In the genomic region with DNA sequence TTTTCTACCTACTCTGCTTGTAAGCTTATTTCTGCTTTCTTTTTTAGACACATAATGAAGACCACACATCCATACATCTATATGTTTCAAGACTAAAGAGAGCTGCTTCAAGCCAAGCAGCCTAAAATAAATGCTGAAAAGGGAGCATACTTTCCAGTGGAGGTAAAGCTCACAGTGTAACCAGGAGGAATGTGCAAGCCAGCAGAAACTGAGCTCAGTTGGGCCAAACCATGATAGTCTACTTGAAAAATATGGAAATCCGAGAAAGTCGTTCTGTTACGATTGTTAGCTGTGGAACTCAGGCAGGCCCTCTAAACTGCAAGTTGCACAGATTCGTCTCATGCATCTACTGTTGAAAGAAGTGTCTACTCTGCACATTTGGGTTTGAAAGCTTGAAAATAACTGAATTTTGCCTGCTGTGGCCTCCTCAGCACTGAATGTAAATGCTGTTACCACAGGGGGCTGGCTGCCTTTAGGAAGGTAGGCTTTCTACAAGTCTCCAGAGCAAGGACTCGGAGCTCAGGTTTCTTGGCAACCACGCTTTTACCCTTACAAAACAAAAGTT, we compare ENCODE assay signal across 30 mouse cellular contexts. TPM values are rescaled to one million over a fixed set of nuclear protein-coding genes. Genes with fewer than 3 reads are reported as not detected.
DNase-seq lines count a peak whose midpoint lies in the region; ATAC-seq and TF ChIP-seq lines count a peak whose summit lies in the region.
"Had no signal": no experiment of that assay in that cellular context is flagged by ENCODE, and none has a peak within 500 bp of the region (broad histone marks: within the 10 kb centered on the region; RNA-seq: fewer than 3 reads in every experiment).

No protein-coding gene starts in this region.

- intact Hi-C loops in heart, postnatal 10 days (cut with DNase I), result no loop called here

- no peaks in the 10 kb centered on the region for H3K27me3 ChIP-seq in forebrain, embryonic 12.5 days
- H3K27me3 ChIP-seq: forebrain, embryonic 15.5 days; heart, embryonic 15.5 days; hindbrain, embryonic 12.5 days; intestine, embryonic 15.5 days; kidney, embryonic 15.5 days; megakaryocyte, embryonic 14.5 days; midbrain, embryonic 12.5 days; neural tube, embryonic 12.5 days had no signal

- H3K27ac ChIP-seq in embryonic fibroblast, embryonic 13.5 days (ENCODE audit: insufficient read depth, low read length), result peak overlapping the region; percentile 81
- H3K27ac ChIP-seq in forebrain, embryonic 12.5 days, result no peak overlapping the region
- H3K27ac ChIP-seq: forebrain, embryonic 15.5 days; heart, embryonic 15.5 days; hindbrain, embryonic 12.5 days; hindbrain, postnatal 0 days; intestine, embryonic 15.5 days; kidney, embryonic 15.5 days; midbrain, embryonic 12.5 days; neural tube, embryonic 12.5 days had no signal

- peak; percentile 59 for DNase-seq in heart, adult 11 months
- DNase-seq in heart, postnatal 10 days, result no peak
- DNase-seq in kidney, postnatal 36 days, result peak; percentile 36 to 41
- DNase-seq in kidney, adult 8-10 months, result no peak
- peak; percentile 25 for DNase-seq in R1 (ENCODE audit: low read depth, low spot score)
- no peak for DNase-seq in layer of hippocampus, postnatal 36 days
- DNase-seq: adrenal gland, postnatal 10 days; cerebellum, adult 11 months; cerebellum, adult 9-10 months; cerebellum, postnatal 36 days; heart, postnatal 36 days; layer of hippocampus, adult 9-11 months; lung, postnatal 36 days; right cerebral cortex, postnatal 4 days; thymus, adult 2 months; thymus, postnatal 36 days had no signal

- TF ChIP-seq POLR2A in embryonic fibroblast, embryonic 13.5 days (IDR thresholded peaks at IDR 0.05; ENCODE audit: low read depth, low read length), result no peak

- no peak overlapping the region for H3K4me2 ChIP-seq in forebrain, embryonic 12.5 days
- H3K4me2 ChIP-seq: forebrain, embryonic 15.5 days; heart, embryonic 15.5 days; hindbrain, embryonic 12.5 days; intestine, embryonic 15.5 days; kidney, embryonic 15.5 days; liver, embryonic 11.5 days; midbrain, embryonic 12.5 days; neural tube, embryonic 12.5 days had no signal

- no peak overlapping the region for H3K4me3 ChIP-seq in embryonic fibroblast, embryonic 13.5 days (ENCODE audit: insufficient read depth, low read length)
- no peak overlapping the region for H3K4me3 ChIP-seq in forebrain, embryonic 12.5 days (replicated peaks)
- H3K4me3 ChIP-seq: forebrain, embryonic 15.5 days; heart, embryonic 15.5 days; hindbrain, embryonic 12.5 days; intestine, embryonic 15.5 days; kidney, embryonic 15.5 days; megakaryocyte, embryonic 14.5 days; midbrain, embryonic 12.5 days; myocyte; neural tube, embryonic 12.5 days had no signal

- H3K36me3 ChIP-seq in forebrain, embryonic 12.5 days (replicated peaks), result no peaks in the 10 kb centered on the region
- H3K36me3 ChIP-seq: G1E; heart, embryonic 15.5 days; hindbrain, embryonic 12.5 days; intestine, embryonic 15.5 days; kidney, embryonic 15.5 days; midbrain, embryonic 12.5 days; neural tube, embryonic 12.5 days had no signal

- 74% methylated on average over 6 of the region's 6 CpGs for WGBS in forebrain, embryonic 12.5 days

- no peak for TF ChIP-seq CTCF in embryonic fibroblast, embryonic 13.5 days (IDR thresholded peaks at IDR 0.05; ENCODE audit: borderline replicate concordance, insufficient read depth, low read length)

- no peak overlapping the region for H3K9ac ChIP-seq in forebrain, embryonic 12.5 days
- H3K9ac ChIP-seq: forebrain, embryonic 15.5 days; heart, embryonic 15.5 days; hindbrain, embryonic 12.5 days; intestine, embryonic 15.5 days; kidney, embryonic 15.5 days; midbrain, embryonic 12.5 days; neural tube, embryonic 12.5 days had no signal

- 0 out of 2 replicates have a peak, but pooled peaks cover 3% of the 10 kb centered on the region for H3K9me3 ChIP-seq in forebrain, embryonic 12.5 days
- H3K9me3 ChIP-seq: heart, embryonic 15.5 days; intestine, embryonic 15.5 days; kidney, embryonic 15.5 days had no signal

- no peak for ATAC-seq in forebrain, embryonic 12.5 days (ENCODE audit: low FRiP score)
- ATAC-seq: forebrain, embryonic 15.5 days; hindbrain, postnatal 0 days; intestine, embryonic 15.5 days had no signal

- peaks cover 9% of the 10 kb centered on the region for H3K4me1 ChIP-seq in embryonic fibroblast, embryonic 13.5 days (ENCODE audit: control insufficient read depth, insufficient read depth, low read length)
- peaks cover 9% of the 10 kb centered on the region for H3K4me1 ChIP-seq in forebrain, embryonic 12.5 days
- H3K4me1 ChIP-seq: forebrain, embryonic 15.5 days; heart, embryonic 15.5 days; intestine, embryonic 15.5 days; megakaryocyte, embryonic 14.5 days; neural tube, embryonic 12.5 days had no signal

RNA-seq across cellular contexts. Expression of gene Bicc1, which starts 19.1 kb away (rescaled TPM):
- total RNA-seq in heart, postnatal 10 days (2021), result 10 to 100 TPM; 33.6 to 36.8 TPM
- polyA plus RNA-seq in embryonic fibroblast, embryonic 13.5 days (2011; ENCODE audit: insufficient read length, low read depth, missing spikeins), result 53.8 and 86.8 TPM in 2 replicates
- polyA plus RNA-seq in forebrain, embryonic 12.5 days (2016; fragmentation: Nextera tagmentation; extraction: Ambion mirVana), result 5.7 and 6.8 TPM in 2 replicates
- 1 to 10 TPM; 3.2 to 4.2 TPM for total RNA-seq in layer of hippocampus, postnatal 36 days (2021)
- polyA plus RNA-seq: G1E had no signal

Comparison
In these comparisons a context has a peak if more than half of its experiments do, and no peak if none do; other contexts are left out.
1. DNase-seq: peak in heart, adult 11 months (single experiment), kidney, postnatal 36 days (2 of 2) and R1 (single experiment); none in heart, postnatal 10 days (0 of 2), kidney, adult 8-10 months (0 of 2) and layer of hippocampus, postnatal 36 days (0 of 2).
2. RNA of gene Bicc1, which starts 19.1 kb away (total RNA-seq): 33.6 to 36.8 TPM in heart, postnatal 10 days; 3.2 to 4.2 TPM in layer of hippocampus, postnatal 36 days; every median in the first group is over 4 times any median in the second.